ENCODE assay signal across 17 mouse cellular contexts in genomic region chr12:109836521-109836920, GRCm38 (mm10).
DNase-seq lines count a peak whose midpoint lies in the region; ATAC-seq lines count a peak whose summit lies in the region.
"Had no signal": no experiment of that assay in that cellular context is flagged by ENCODE, and none has a peak within 500 bp of the region (broad histone marks: within the 10 kb centered on the region; RNA-seq: fewer than 3 reads in every experiment).

No protein-coding gene starts in this region.

- DNase-seq in kidney, postnatal 25 days: no peak
- peak; percentile 18 for DNase-seq in hindlimb bud, embryonic 11.5 days (ENCODE audit: extremely low spot score, low read depth, low spot score)
- DNase-seq in natural killer cell, adult 2 months (ENCODE audit: low spot score in 2 of 2): no peak
- DNase-seq in left cerebral cortex, postnatal 36 days (ENCODE audit: low spot score in 2 of 2): no peak
- DNase-seq: adrenal gland, adult 8-10 months; cerebellum, adult 9-10 months; forebrain, postnatal 0 days; heart, postnatal 10 days; kidney, postnatal 36 days; thymus, postnatal 14 days had no signal

- H3K9ac ChIP-seq in kidney, embryonic 15.5 days: no peak overlapping the region
- no peak overlapping the region for H3K9ac ChIP-seq in lung, embryonic 16.5 days (ENCODE audit: low read length)
- H3K9ac ChIP-seq in stomach, embryonic 16.5 days (ENCODE audit: low read length): no peak overlapping the region
- H3K9ac ChIP-seq: forebrain, postnatal 0 days; hindbrain, embryonic 13.5 days; intestine, embryonic 15.5 days had no signal

- ATAC-seq in kidney, embryonic 15.5 days (replicated peaks; ENCODE audit: low FRiP score): 0 out of 2 replicates have a peak, but pooled peaks have one; percentile 25
- peak; percentile 51 for ATAC-seq in lung, embryonic 16.5 days (ENCODE audit: low read depth)
- ATAC-seq in stomach, embryonic 16.5 days (ENCODE audit: insufficient read depth, low FRiP score): peak; percentile 11; the same call in 1 of the 2 replicates
- ATAC-seq: forebrain, postnatal 0 days; intestine, embryonic 15.5 days; midbrain, embryonic 16.5 days had no signal

- H3K4me2 ChIP-seq in kidney, embryonic 15.5 days: no peak overlapping the region
- H3K4me2 ChIP-seq in lung, embryonic 16.5 days (ENCODE audit: low read depth, low read length): no peak overlapping the region
- H3K4me2 ChIP-seq in stomach, embryonic 16.5 days (ENCODE audit: low read depth, low read length): no peak overlapping the region
- H3K4me2 ChIP-seq: hindbrain, embryonic 13.5 days; intestine, embryonic 15.5 days had no signal

- intact Hi-C loops in left cerebral cortex, postnatal 36 days (cut with DNase I): no loop called here

- no peaks in the 10 kb centered on the region for H3K27me3 ChIP-seq in kidney, embryonic 15.5 days
- H3K27me3 ChIP-seq in lung, embryonic 16.5 days (ENCODE audit: control insufficient read depth, insufficient read depth, low read depth, low read length): no peaks in the 10 kb centered on the region
- H3K27me3 ChIP-seq in stomach, embryonic 16.5 days (ENCODE audit: control insufficient read depth, insufficient read depth, low read length): no peaks in the 10 kb centered on the region
- H3K27me3 ChIP-seq: intestine, embryonic 15.5 days had no signal

- peaks cover 12% of the 10 kb centered on the region for H3K4me1 ChIP-seq in kidney, embryonic 15.5 days
- peaks cover 26% of the 10 kb centered on the region for H3K4me1 ChIP-seq in lung, embryonic 16.5 days (replicated peaks; ENCODE audit: control insufficient read depth, insufficient read depth, low read length)
- peaks cover 12% of the 10 kb centered on the region for H3K4me1 ChIP-seq in stomach, embryonic 16.5 days (ENCODE audit: control insufficient read depth, insufficient read depth, low read length)
- H3K4me1 ChIP-seq: megakaryocyte, embryonic 14.5 days had no signal

- H3K27ac ChIP-seq in kidney, embryonic 15.5 days: no peak overlapping the region
- H3K27ac ChIP-seq in lung, embryonic 16.5 days (ENCODE audit: low read length): peak overlapping the region; percentile 23; the same call in 1 of the 2 replicates
- H3K27ac ChIP-seq in stomach, embryonic 16.5 days (ENCODE audit: low read length): peak overlapping the region; percentile 50; the same call in 1 of the 2 replicates
- H3K27ac ChIP-seq: hindbrain, embryonic 13.5 days; intestine, embryonic 15.5 days had no signal

- no peaks in the 10 kb centered on the region for H3K36me3 ChIP-seq in kidney, embryonic 15.5 days
- no peaks in the 10 kb centered on the region for H3K36me3 ChIP-seq in lung, embryonic 16.5 days (ENCODE audit: control insufficient read depth, insufficient read depth, low read length)
- no peaks in the 10 kb centered on the region for H3K36me3 ChIP-seq in stomach, embryonic 16.5 days (ENCODE audit: control insufficient read depth, insufficient read depth, low read length)
- H3K36me3 ChIP-seq: hindbrain, embryonic 13.5 days; intestine, embryonic 15.5 days had no signal

- 48% methylated on average over 8 of the region's 8 CpGs for WGBS in kidney, embryonic 15.5 days
- WGBS in lung, embryonic 16.5 days: 52% methylated on average over 8 of the region's 8 CpGs
- WGBS in stomach, embryonic 16.5 days: 55% methylated on average over 8 of the region's 8 CpGs

- no peak overlapping the region for H3K4me3 ChIP-seq in kidney, embryonic 15.5 days (replicated peaks)
- H3K4me3 ChIP-seq in lung, embryonic 16.5 days (ENCODE audit: low read length): no peak overlapping the region
- H3K4me3 ChIP-seq in stomach, embryonic 16.5 days (replicated peaks; ENCODE audit: low read length): no peak overlapping the region
- H3K4me3 ChIP-seq: hindbrain, embryonic 13.5 days; intestine, embryonic 15.5 days; megakaryocyte, embryonic 14.5 days had no signal

- no peaks in the 10 kb centered on the region for H3K9me3 ChIP-seq in kidney, embryonic 15.5 days (replicated peaks)
- no peaks in the 10 kb centered on the region for H3K9me3 ChIP-seq in lung, embryonic 16.5 days (ENCODE audit: control insufficient read depth, low read length)
- H3K9me3 ChIP-seq in stomach, embryonic 16.5 days (replicated peaks; ENCODE audit: control insufficient read depth, low read length): no peaks in the 10 kb centered on the region
- H3K9me3 ChIP-seq: hindbrain, embryonic 13.5 days; intestine, embryonic 15.5 days had no signal
